Mouse (Mus musculus): ENCODE measurements around the gene Lactbl1. TPM values are rescaled to one million over a fixed set of nuclear protein-coding genes. Genes with fewer than 3 reads are reported as not detected.

The Lactbl1 gene
- polyA plus RNA-seq (2016; fragmentation: Nextera tagmentation; extraction: Ambion mirVana) = not detected in 2 replicates

DNA sequence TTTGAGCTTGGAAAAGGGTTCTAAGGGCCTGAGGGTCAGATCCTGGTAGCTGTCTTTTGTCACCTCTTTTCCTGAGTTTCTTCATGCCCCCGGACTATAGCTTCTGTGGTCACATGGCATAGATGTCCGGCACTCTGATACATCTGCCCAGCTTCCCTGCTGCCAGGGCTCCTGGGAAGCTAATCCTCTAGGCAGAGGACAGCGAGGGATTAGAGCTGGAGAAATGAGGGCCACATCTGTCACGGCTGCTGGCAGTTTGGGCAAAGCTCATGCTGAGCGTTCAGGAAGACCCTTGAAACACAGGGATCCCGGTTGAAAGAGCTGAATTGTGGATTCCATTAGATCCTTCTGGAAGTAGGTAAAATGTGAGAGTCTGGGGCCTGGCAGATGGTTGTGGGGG, at the start of gene Lactbl1:
Gene Lactbl1, plus strand, starts transcription at position 234 of the 400 bp plus-strand sequence.
- no peak for DNase-seq (ENCODE audit: low spot score)

DNA sequence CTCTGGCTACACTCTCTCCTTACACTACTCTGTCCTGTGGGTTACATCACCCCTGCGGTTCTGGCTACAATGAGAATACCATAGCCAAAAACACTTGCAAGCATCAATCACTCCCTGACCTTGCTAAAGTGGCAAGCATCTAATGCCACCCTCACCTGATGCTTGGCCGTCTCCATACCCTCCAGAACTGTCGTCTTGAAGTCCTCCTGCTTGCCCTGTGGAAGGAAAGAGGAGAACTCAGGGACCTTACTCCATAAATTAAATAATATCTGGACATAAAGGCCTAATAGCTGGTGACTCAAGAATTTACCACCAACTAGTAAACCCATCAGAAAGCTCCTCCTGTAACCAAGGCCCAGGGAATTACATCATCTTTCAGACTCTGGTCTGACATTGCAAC, 40.5 kb upstream of the Lactbl1 start:
- Histone ChIP-seq H3K27ac (no peak overlapping the region), H3K27me3 (ENCODE audit: low read depth, poor library complexity, severe bottlenecking) (no peaks in the 10 kb centered on the region), H3K36me3 (peaks cover 15% of the 10 kb centered on the region), H3K4me3 (no peak overlapping the region), H3K4me1 (no peaks in the 10 kb centered on the region), H3K9me3 (replicated peaks) (no peaks in the 10 kb centered on the region)
- WGBS = 93% methylated on average over 3 of the region's 3 CpGs
- DNase-seq (ENCODE audit: low spot score) = no peak

More for the DNA sequence above, at the start of gene Lactbl1:
- Histone ChIP-seq H3K27me3 (ENCODE audit: low read depth, poor library complexity, severe bottlenecking) (peaks cover 5% of the 10 kb centered on the region; the same call in 1 of the 2 replicates), H3K27ac (no peak within 1 kb of the TSS), H3K9me3 (replicated peaks) (no peaks in the 10 kb centered on the region), H3K4me1 (peaks cover 12% of the 10 kb centered on the region), H3K36me3 (no peaks in the 10 kb centered on the region), H3K4me3 (no peak within 1 kb of the TSS)
- WGBS = 55% methylated on average over 6 of the region's 6 CpGs

DNA sequence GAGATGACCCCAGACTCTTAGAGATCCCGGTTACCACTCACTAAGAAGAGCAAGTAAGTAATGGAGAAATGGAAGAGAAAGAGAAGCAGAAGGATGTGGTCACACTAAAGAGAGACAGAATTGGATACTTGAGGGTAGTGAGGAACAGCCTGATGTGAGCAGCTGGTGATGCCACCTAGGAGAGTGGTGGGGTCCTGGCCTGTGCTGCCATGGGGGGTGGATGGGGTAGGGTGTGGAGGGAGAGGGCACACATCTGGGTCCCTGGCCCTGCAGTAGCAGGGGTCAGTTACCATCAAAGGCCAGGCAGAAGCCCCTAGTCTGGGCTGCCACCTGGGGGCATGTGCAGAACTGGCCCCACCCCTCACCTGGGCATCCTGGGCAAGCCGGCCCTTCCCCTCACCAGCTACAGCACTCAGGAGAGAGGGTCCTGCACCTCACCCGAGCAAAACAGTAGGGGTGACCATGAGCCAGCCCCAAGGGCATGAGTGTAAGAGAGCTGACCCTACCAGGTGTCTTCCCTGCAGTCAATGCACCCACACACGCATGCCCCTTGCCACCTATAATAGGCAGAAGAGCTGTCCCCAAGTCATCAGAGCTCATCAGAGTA, 35.1 kb upstream of the Lactbl1 start:
- Histone ChIP-seq H3K9me3 (replicated peaks) (no peaks in the 10 kb centered on the region), H3K27ac (no peak overlapping the region), H3K4me3 (no peak overlapping the region), H3K36me3 (peaks cover 48% of the 10 kb centered on the region), H3K27me3 (ENCODE audit: low read depth, poor library complexity, severe bottlenecking) (no peaks in the 10 kb centered on the region), H3K4me1 (peaks cover 4% of the 10 kb centered on the region; the same call in 1 of the 2 replicates)
- no peak for DNase-seq (ENCODE audit: low spot score)
- WGBS = 89% methylated on average over 4 of the region's 4 CpGs

DNA sequence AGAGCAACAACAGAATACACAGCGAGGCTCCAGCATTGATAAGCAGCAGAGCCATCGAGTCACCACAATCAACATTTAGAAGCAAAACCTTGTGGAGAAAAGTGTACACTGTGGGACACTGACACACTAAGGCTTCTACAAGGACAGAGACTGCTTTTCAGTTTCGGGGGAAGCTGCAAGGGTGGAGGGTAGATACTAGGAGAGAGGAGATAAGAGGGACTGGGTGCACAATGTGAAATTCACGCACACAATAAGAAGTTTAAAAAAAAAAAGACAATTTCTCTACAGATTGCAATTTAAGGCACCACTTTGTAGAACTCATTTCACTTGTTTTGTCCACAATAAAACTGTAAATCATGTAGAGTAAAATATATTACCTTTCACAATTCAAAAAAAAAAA, 34.4 kb upstream of the Lactbl1 start:
- no peak overlapping the region for H3K4me3 ChIP-seq
- peaks cover 53% of the 10 kb centered on the region for H3K36me3 ChIP-seq
- H3K4me1 ChIP-seq = peaks cover 4% of the 10 kb centered on the region; the same call in 1 of the 2 replicates
- no peak overlapping the region for H3K27ac ChIP-seq
- H3K9me3 ChIP-seq (replicated peaks) = no peaks in the 10 kb centered on the region
- WGBS = 90% methylated on average over 4 of the region's 4 CpGs
- H3K27me3 ChIP-seq (ENCODE audit: low read depth, poor library complexity, severe bottlenecking) = no peaks in the 10 kb centered on the region
- DNase-seq (ENCODE audit: low spot score) = no peak

DNA sequence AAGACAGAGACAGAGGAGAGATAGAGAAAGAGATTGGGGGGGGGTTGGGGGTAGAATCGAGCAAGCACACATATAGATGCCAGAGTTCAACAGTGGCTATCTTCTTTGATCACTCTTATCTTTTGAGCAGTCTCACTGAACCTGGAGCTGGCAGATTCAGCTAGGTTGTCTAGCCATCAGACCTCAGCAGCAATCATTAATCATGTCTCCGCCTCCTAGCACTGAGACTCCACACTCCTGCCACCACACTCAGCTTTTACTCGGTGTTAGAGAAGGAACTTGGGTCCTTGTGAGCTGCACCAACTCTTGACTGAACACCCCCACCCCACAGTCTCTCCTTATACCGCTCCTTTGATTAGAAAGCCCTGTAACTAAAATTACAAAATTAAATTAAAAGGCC, 30.3 kb upstream of the Lactbl1 start:
- WGBS = 54% methylated on average over 4 of the region's 4 CpGs
- DNase-seq (ENCODE audit: low spot score) = no peak
- H3K36me3 ChIP-seq = peaks cover 50% of the 10 kb centered on the region

DNA sequence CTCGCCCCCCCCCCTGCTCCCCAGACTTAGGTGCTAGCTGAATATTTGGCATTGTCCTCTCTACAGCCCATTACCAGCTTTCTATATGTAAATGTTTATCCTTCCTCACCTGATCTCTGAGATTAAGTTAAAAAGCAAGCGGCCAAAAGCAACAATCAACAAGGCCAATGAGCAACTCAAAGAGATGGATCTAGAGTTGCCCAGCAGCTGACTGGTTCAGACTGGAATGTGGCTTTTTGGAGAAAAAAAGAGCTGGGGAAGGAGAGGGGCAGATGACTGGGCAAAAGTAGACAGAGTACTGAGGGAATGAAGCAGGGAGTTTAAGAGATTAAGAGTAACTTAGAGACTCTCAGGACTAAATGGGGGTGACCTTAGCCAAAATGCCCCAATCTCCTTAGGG, 28.4 kb upstream of the Lactbl1 start:
- peaks cover 50% of the 10 kb centered on the region for H3K36me3 ChIP-seq
- no peak for DNase-seq (ENCODE audit: low spot score)
- H3K9me3 ChIP-seq (replicated peaks) = no peaks in the 10 kb centered on the region
- H3K27me3 ChIP-seq (ENCODE audit: low read depth, poor library complexity, severe bottlenecking) = no peaks in the 10 kb centered on the region
- H3K4me3 ChIP-seq = no peak overlapping the region
- H3K4me1 ChIP-seq = no peaks in the 10 kb centered on the region
- no peak overlapping the region for H3K27ac ChIP-seq
- 86% methylated on average over 2 of the region's 2 CpGs for WGBS

More for the DNA sequence above, 30.3 kb upstream of the Lactbl1 start:
- peaks cover 4% of the 10 kb centered on the region; the same call in 1 of the 2 replicates for H3K4me1 ChIP-seq
- no peaks in the 10 kb centered on the region for H3K27me3 ChIP-seq (ENCODE audit: low read depth, poor library complexity, severe bottlenecking)
- H3K9me3 ChIP-seq (replicated peaks) = no peaks in the 10 kb centered on the region
- no peak overlapping the region for H3K4me3 ChIP-seq
- no peak overlapping the region for H3K27ac ChIP-seq

DNA sequence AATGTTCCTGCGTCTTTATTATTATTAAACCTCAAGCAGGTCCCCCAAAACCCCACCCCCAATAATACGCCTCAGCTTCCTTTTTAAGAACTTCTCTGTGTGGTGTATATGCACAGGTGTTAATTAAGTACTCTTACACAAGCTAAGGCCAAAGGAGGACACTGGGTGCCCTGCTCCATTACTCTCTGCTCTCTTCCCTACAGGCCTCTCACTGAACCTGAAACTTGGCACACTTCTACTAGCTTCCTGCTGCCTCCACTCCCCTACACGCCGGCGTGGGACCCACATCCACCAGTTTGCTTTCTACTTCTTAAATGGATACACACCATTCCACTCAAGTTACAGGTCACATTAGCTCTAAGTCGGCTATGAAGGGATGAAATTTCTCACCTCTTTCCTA, 27.2 kb upstream of the Lactbl1 start:
- no peak for DNase-seq (ENCODE audit: low spot score)
- WGBS = 92% methylated on average over 6 of the region's 6 CpGs
- no peak overlapping the region for H3K27ac ChIP-seq
- no peaks in the 10 kb centered on the region for H3K9me3 ChIP-seq (replicated peaks)
- H3K36me3 ChIP-seq = peaks cover 49% of the 10 kb centered on the region
- no peaks in the 10 kb centered on the region for H3K4me1 ChIP-seq
- no peak overlapping the region for H3K4me3 ChIP-seq
- H3K27me3 ChIP-seq (ENCODE audit: low read depth, poor library complexity, severe bottlenecking) = no peaks in the 10 kb centered on the region

DNA sequence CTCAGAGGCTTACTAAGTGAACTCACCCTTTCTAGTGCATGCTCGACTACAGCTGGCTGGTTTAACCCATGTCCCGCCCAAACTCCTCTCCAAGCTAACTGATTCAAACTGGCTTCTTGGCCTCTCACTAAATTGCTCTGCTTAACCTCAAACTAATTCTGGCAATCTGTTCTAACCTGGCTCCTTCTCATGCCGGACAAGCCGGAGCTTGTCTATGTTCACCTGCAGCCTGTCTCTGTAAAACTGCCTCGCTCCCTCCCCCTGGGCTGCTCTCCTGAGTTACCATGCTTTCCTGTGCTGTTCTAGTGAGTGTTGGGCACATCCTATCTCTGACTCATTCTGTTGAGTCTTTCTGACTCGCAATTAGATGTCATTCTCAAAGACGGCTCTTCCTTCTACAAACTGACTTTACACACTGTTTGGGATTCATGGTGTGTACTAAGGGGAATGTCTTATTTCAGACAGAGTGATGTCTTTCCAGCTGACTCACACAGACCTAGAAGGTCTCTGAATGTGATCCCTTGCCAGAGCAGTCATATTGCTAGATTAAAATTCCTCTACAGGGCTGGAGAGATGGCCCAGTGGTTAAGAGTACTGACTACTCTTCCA, 24.0 kb upstream of the Lactbl1 start:
- Histone ChIP-seq H3K9me3 (replicated peaks) (no peaks in the 10 kb centered on the region), H3K4me1 (peaks cover 12% of the 10 kb centered on the region), H3K27ac (no peak overlapping the region), H3K36me3 (peaks cover 31% of the 10 kb centered on the region), H3K27me3 (ENCODE audit: low read depth, poor library complexity, severe bottlenecking) (no peaks in the 10 kb centered on the region), H3K4me3 (no peak overlapping the region)
- 92% methylated on average over 7 of the region's 7 CpGs for WGBS
- no peak for DNase-seq (ENCODE audit: low spot score)

DNA sequence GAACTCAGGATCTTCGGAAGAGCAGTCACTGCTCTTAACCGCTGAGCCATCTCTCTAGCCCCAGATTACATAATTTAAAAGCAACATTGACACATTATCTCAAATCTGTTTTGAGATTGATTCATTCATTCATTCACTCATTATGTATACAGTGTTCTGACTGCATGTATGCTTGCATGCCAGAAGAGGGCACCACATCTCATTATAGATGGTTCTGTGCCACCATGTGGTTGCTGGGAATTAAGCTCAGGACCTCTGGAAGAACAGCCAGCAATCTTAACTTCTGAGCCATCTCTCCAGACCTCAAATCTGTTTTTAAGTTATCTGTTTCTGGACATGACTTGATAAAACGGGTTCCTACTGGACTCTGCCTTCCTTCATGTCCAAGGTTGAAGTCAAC, 22.6 kb upstream of the Lactbl1 start:
- Histone ChIP-seq H3K4me1 (peaks cover 12% of the 10 kb centered on the region), H3K4me3 (no peak overlapping the region), H3K27ac (no peak overlapping the region), H3K9me3 (replicated peaks) (no peaks in the 10 kb centered on the region), H3K27me3 (ENCODE audit: low read depth, poor library complexity, severe bottlenecking) (no peaks in the 10 kb centered on the region), H3K36me3 (peaks cover 26% of the 10 kb centered on the region)
- WGBS = 97% methylated on average over 3 of the region's 3 CpGs
- no peak for DNase-seq (ENCODE audit: low spot score)

DNA sequence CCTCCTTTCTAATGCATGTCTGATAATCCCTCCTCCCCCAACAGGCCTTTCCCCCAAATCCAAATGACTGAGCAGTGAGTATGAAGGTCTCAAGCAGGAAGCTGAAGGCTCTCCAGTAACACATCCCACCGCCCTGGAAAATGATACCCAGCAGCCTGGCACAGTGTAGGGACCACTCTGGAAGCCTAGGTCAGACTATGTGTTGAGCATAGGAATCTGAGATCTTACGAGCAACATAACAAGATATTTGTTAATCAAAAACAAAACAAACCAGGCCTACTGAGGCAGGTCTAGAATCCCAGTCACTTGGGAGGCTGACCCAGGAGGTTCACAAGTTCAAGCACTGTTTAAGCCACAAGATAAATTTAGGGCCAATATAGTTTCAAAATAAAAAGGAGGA, 21.9 kb upstream of the Lactbl1 start:
- peaks cover 26% of the 10 kb centered on the region for H3K36me3 ChIP-seq
- H3K4me3 ChIP-seq = peak overlapping the region; percentile 100
- no peaks in the 10 kb centered on the region for H3K9me3 ChIP-seq (replicated peaks)
- DNase-seq (ENCODE audit: low spot score) = no peak
- H3K27me3 ChIP-seq (ENCODE audit: low read depth, poor library complexity, severe bottlenecking) = no peaks in the 10 kb centered on the region
- peaks cover 12% of the 10 kb centered on the region for H3K4me1 ChIP-seq
- H3K27ac ChIP-seq = no peak overlapping the region
- WGBS = 94% methylated on average over 2 of the region's 2 CpGs

DNA sequence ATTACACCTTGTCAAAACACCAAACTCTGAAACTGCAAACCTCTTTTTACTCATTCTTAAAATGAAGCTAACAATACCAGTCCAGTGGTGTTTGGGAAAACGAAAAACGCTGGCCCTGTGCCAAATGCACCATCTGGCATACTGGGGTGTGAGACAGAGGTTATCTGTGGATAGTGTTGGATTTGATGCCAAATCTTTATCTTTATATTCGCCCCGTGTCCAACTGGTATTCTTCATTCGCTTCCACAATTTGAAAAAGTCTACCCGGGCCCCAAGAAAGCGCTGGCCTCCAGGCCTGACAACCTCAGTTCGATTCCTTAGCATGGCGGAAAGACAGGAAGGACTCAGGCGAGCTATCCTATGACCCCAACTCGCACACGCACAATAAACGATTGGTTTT, 20.9 kb upstream of the Lactbl1 start:
- Histone ChIP-seq H3K4me3 (peak overlapping the region; percentile 100), H3K36me3 (peaks cover 26% of the 10 kb centered on the region), H3K9me3 (replicated peaks) (no peaks in the 10 kb centered on the region), H3K4me1 (peaks cover 12% of the 10 kb centered on the region), H3K27ac (peak overlapping the region; percentile 100), H3K27me3 (ENCODE audit: low read depth, poor library complexity, severe bottlenecking) (no peaks in the 10 kb centered on the region)
- WGBS = 6% methylated on average over 13 of the region's 13 CpGs
- DNase-seq (ENCODE audit: low spot score) = peak; percentile 61

DNA sequence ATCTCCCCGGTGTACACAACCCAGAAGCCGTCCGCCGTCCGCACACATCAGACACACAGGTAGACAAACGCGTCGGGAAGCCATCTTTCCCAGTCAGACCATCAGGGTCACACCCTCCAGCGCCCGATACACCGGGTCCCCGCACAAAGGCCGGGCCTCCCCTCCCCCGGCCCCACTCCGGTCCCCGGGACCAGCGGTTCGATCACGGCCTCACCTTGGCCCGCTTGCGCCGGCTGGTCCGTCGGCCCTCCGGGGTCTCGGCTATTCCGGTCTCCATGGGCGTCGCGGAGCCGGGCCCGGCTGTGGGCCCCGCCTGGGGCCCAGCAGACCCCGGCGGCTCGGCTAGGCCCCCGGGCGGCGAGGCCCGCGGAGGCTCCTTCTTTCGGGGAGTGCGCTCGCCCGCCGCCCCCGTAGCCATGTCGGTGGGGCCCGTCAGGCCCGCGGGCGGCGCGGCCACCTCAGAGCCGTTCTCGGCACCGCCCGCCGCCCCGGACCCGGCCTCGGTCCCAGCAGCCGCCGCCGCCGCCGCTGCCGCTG, 20.3 kb upstream of the Lactbl1 start:
- Histone ChIP-seq H3K4me3 (peak overlapping the region; percentile 100), H3K36me3 (peaks cover 26% of the 10 kb centered on the region), H3K27me3 (ENCODE audit: low read depth, poor library complexity, severe bottlenecking) (no peaks in the 10 kb centered on the region), H3K9me3 (replicated peaks) (no peaks in the 10 kb centered on the region), H3K4me1 (peaks cover 12% of the 10 kb centered on the region), H3K27ac (peak overlapping the region; percentile 100)
- peak; percentile 79 for DNase-seq (ENCODE audit: low spot score)
- WGBS = under 1% methylated on average over 68 of the region's 68 CpGs

DNA sequence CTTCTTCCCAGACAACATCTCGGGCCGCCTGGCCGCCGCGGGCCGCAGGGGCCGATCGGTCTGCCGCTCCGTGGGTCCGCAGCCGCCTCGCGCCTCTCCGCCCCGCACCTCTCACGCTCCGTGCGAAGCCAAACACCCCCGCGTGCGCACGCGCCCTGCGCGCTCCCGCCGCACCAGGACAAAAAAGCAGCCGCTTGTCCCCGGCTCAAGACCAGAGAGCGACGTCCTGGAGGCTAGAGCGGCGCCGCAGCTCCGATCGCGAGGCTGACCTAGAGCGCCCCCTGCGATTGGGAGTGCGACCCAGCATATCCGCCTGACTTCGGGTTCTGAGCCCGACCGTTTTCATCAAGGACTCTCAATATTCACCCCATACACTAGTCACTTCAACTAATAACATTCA, 19.9 kb upstream of the Lactbl1 start, which contains the start of gene Kdm1a:
Gene Kdm1a, minus strand, starts transcription at position 156 of the 400 bp plus-strand sequence.
- Histone ChIP-seq H3K36me3 (peaks cover 26% of the 10 kb centered on the region), H3K4me3 (peak within 1 kb of the TSS; percentile 100), H3K9me3 (replicated peaks) (no peaks in the 10 kb centered on the region), H3K27ac (peak within 1 kb of the TSS; percentile 100), H3K27me3 (ENCODE audit: low read depth, poor library complexity, severe bottlenecking) (no peaks in the 10 kb centered on the region), H3K4me1 (peaks cover 12% of the 10 kb centered on the region)
- WGBS = under 1% methylated on average over 36 of the region's 45 CpGs
- DNase-seq (ENCODE audit: low spot score) = peak; percentile 99

Measured in limb, embryonic 10.5 days (tissue).